Mouse (Mus musculus): ENCODE data around the gene Ky.

DNA sequence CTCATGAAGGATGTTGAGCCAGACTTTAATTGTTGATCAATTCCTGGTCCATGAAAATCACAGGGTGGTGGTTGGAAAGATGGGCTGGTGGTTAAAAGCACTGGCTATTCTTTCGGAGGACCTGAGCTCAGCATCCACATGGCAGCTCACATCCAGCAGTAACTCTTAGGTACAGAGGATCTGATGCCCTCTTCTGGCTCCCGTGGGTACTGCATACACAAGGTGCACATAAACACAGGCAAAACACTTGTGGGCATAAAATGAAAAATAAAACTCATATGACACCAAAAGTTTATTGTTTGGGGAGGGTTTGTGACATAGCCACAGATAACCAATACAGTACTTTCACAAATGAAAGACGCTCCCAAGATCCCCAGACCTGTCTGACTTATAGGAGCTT, 52.9 kb downstream of the Ky start:
- TF ChIP-seq CTCF (IDR thresholded peaks at IDR 0.05; ENCODE audit: insufficient read depth, low read depth, low read length) (no peak), POLR2A (IDR thresholded peaks at IDR 0.05; ENCODE audit: insufficient read depth, low read depth, low read length) (no peak)

All from olfactory bulb, adult 2 months (tissue).